Mouse (Mus musculus) gastrocnemius, postnatal 25 days (tissue): ENCODE measurements around the gene Tbce. TPM values are rescaled to one million over a fixed set of nuclear protein-coding genes. Genes with fewer than 3 reads are reported as not detected.
"Not testable (repeated sequence)": the region's sequence is repeated elsewhere in the genome, so short reads cannot be mapped to it uniquely, and the experiment has no call there.

Source experiments
- DNase-seq: peaks from one replicate; pipeline ENCODE4 v3.0.0; 2022
- total RNA-seq, 2 experiments: library from RNA; stranded (reverse); gene quantifications; 1 replicate in 1 of 2; 2 replicates in 1 of 2; pipeline ENCODE4 v1.2.3; 2021

Gene Tbce
- total RNA-seq, 2 experiments from 2014 or later, result 16.8 to 20.2 TPM

DNA sequence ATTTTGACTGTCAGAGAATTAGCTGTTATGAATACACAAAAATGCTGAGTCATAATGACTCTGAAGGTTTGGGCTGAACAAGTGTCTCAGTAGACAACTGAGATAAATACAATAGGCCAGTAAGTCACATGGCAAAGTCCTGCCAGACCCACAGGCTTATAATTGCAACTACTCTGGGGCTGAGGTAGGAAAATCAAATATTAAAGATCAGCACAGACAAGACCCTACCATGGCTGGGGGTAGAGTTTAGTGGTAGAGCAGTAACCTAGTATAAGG lies 5.4 kb downstream of the Tbce start:
- no peak for DNase-seq

GRCm38 (mm10) chr13:14033309-14034072 lies 5.9 kb downstream of the Tbce start:
- DNase-seq, result no peak

GRCm38 (mm10) chr13:14026154-14026820 lies 13.2 kb downstream of the Tbce start:
- no peak for DNase-seq

- no peak for DNase-seq
These were observed 13.9 kb downstream of the Tbce start for GRCm38 (mm10) chr13:14025554-14025953.

DNA sequence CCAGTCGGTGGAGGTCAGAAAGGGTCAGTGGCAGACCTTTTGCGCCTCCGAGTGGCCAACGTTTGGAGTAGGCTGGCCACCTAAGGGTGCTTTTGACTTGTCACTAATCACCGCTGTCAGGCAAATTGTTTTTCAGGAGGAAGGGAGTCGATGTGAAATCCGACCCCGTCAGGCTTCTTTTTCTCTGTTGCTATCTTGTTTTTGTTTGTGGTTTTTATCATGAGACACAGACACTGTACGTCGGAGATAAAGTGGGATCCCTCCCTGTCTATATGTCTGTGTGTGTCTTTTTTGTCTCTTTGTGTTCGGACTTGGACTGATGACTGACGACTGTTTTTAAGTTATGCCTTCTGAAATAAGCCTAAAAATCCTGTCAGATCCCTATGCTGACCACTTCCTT lies 18.0 kb downstream of the Tbce start:
- DNase-seq, result not testable (repeated sequence)

DNA sequence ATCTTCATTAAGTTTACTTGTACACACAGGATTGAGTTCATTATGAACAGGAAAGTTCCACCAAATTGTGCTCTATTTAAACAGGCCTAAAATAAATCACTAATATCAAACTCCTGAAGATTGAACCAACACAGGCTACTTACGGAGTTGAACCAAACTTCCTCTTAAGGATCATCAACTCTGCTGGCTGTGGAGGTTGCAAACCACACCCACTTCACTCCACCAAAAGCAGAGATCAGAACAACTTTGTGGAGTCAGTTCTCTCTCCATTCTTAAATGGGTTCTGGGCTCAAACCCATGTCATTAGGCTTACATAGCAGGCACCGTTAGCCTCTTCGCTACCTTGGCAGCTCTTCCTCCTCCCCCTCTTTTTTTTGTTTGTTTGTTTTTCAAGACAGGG lies 20.6 kb downstream of the Tbce start:
- no peak for DNase-seq

GRCm38 (mm10) chr13:14018283-14018682 lies 21.2 kb downstream of the Tbce start:
- DNase-seq, result no peak

GRCm38 (mm10) chr13:14015609-14016008 lies 23.8 kb downstream of the Tbce start:
- DNase-seq, result no peak

- DNase-seq, result no peak
These were observed 24.9 kb downstream of the Tbce start for GRCm38 (mm10) chr13:14014540-14014939.

DNA sequence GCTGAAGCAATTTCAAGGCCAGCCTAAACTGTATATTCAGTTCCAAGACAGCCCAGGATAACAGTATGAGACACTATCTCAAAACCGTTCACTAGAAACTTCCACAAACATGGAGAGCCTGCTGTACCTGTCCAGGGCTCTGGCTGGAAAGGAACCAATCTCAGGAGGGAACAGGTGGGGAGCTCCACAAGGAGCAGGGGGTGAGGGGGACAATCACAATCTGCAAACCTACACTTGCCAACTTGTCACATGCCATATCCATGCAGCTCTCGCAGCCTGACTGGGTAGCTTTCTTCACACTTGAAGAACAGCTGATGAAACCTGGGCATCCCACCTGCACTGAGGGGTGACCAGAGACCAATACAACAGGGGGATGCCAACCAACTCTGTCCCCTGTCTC lies 25.4 kb downstream of the Tbce start:
- DNase-seq, result no peak

DNA sequence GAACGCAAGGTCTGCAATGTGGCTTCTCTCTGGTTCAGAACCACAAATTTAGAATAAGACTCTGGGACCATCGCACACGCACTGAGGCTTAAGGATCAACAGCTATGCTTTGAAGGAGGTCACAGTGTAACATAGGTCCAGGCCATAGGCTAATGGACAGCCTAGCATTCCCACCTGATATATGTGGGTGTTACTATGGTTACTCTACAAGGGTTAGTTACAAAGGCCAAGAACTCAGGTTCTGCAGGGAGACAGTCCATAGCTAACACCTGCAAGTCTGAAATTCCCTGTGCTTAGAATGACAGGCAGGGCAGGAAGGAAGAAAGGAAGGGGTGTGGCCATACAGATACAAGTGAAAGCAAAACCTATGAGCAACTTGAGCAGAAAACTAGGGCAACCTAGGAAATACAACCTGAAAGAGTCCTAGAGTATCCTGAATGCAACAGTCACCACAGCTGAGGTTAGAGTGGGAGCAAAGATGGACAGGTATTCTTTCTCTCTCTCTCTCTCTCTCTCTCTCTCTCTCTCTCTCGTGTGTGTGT lies 27.9 kb downstream of the Tbce start:
- no peak for DNase-seq

GRCm38 (mm10) chr13:14006056-14006455 lies 33.4 kb downstream of the Tbce start:
- DNase-seq, result no peak

GRCm38 (mm10) chr13:14004999-14005398 lies 34.4 kb downstream of the Tbce start:
- no peak for DNase-seq

DNA sequence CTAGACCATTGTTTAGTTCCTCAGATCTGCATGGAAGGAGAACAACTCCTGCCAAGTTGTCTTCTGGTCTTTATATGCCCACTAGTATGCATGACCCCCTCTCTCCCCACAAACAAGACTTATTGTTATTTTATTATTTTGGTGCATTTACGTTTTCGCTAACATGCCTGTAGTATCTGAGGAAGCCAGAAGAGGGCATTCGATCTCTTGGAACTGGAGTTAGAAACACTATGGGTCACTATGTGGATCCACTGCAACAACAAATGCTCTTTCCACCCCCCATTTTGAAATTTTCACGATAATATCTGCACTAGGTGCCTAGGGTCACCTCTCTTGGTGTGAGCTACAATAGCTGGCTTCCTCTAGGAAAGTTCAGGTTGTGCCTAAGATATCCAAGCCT lies 35.4 kb downstream of the Tbce start:
- no peak for DNase-seq

DNA sequence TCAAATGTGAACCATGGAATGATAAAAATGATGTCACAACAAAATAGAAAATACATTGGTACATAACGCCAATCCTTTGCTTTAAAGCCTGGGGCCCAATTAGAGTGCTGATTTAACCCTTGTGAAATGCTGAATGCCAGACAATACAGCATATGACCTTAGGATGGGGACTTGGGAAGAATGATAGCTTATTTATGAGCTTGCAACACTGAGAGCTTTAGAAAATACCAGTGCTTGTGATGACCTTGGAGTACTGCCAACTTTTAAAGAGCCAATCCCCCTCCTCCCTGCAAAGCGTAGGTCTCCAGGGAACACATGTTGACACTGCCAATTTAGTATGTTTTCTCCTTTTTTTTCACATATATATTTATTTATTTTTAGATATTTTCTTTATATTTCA lies 36.7 kb downstream of the Tbce start:
- no peak for DNase-seq

- DNase-seq, result no peak
These were observed 42.0 kb downstream of the Tbce start for GRCm38 (mm10) chr13:13997476-13997875.

DNA sequence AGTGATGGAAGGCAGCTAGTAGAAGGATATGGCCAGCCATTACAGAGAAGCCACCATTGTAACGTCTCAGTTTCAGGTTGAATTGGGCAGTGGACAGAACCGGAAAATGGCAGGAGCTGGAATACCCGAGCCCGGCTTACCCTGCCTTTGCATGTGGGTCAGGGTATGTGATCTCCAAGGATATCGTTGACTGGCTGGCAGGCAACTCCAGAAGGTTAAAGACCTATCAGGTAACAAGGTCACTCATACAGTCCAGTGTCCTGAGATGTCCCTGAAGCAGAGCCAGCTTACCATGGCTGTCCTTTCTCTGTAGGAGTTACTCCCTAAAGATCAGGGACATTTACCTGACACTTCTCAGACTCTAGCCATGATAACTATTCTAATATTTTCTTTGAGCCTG lies 44.4 kb downstream of the Tbce start:
- peak; percentile 67 for DNase-seq

- no peak for DNase-seq
These were observed 46.4 kb downstream of the Tbce start for GRCm38 (mm10) chr13:13993041-13993440.

- no peak for DNase-seq
These were observed 49.0 kb downstream of the Tbce start for GRCm38 (mm10) chr13:13990391-13990790.

- DNase-seq, result no peak
These were observed 50.3 kb downstream of the Tbce start for GRCm38 (mm10) chr13:13989135-13989534.

DNA sequence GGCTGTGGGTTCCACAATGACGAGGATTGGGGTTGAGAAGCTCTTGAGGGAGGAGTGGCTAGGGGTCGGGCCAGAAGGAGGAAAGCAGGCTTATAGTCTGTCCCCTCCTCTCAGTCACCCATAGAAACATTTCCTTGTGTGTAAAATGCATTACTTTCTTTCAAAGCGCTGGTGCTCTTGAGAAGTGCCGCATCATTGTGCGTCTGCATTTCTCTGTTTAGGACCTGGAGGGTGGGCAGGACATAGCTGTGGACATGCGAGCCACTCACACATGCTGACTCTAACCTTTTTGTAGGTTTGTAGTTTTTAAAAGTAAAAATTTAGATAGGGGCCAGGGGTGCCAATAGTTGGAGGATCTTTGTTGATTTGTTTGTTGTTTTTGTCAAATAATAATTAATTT lies 55.9 kb downstream of the Tbce start:
- DNase-seq, result no peak

DNA sequence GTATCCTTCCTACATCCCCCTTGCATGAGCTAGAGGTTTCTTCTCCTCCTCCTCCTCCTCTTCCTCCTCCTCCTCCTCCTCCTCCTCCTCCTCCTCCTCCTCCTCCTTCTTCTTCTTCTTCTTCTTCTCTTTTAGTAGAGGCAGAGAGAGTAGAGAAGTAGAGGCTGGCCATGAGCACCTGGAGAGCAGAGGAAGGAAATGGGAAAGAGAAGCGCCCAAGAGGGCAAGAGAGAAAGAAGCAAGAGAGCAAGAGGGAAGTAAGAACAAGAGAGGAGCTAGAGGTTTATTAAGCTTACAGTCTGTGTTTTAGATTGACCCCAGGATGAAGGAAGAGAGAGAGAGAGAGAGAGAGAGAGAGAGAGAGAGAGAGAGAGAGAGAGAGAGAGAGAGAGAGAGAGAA lies 57.6 kb downstream of the Tbce start:
- DNase-seq, result not testable (repeated sequence)

- DNase-seq, result no peak
These were observed 69.6 kb downstream of the Tbce start for GRCm38 (mm10) chr13:13969796-13970195.

DNA sequence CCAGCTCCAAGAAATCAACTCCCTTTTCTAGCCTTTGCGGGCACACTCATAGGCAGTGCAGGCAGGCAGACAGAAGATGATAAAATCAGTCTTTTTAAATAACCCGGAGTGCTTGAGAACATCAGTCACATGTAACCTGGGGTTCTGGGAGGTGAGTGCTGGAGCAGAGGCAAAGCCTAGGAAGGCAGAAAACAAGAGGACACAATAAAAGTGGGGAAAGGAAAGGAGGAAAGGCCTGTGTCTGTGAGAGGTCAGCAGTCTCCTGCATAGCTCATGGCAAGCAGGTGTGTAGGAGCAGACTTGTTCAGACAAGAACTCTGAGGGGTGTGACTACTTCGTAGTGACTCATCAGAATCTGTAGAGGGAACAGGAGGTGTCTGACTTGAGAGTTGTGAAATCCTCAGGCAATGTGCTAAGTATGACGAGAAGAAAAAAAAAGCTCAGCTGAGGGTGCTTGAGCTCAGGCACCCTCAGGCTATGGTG lies 70.8 kb downstream of the Tbce start:
- DNase-seq, result no peak
